Mouse (Mus musculus): ENCODE results near the gene 1600014C23Rik.

DNA sequence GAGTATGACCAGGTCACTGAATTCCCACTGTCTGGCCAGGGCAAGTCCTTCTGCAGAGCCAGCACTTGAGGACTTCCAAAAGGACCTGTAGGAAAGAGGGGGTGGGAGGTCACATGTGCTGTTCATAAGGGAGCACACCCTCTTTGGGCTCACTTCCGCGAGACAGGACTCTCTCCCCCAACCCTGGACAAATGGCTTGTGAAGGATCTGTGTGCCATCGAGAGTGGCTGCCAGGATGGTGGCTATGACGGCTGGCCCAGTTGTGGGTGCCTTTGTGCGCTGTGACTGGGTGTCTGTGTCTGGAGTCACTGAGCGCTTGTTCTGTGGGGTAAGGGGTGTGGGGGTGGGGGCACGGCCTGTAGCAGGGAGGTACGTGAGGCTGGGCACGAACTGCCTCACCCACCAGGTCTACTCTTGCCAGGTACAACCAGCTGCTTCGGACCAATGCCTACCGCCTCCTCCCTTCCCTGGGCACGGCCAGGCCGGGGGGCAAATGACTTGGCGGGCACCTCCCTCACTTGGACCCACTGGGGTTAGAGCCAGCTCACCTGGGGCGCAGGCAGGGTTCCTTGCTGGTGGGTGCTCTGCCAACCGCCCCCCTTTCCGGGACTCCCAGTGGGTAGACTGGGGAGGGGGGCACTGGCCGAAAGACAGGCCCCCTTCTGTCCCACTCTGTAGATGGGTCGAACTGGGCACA is 458 bp downstream of the 1600014C23Rik start:
- TF ChIP-seq POLR2A (IDR thresholded peaks at IDR 0.05; ENCODE audit: insufficient read depth, low read length) (no peak), CTCF (IDR thresholded peaks at IDR 0.05; ENCODE audit: low read depth, low read length) (no peak)

All from ES-Bruce4 (cell line).